Mouse (Mus musculus) thymus, postnatal 0 days (tissue): ENCODE data around the gene Kif2a. TPM values are rescaled to one million over a fixed set of nuclear protein-coding genes. Genes with fewer than 3 reads are reported as not detected.

Experiments
- DNase-seq: peaks from one replicate; pipeline ENCODE4 v3.0.0-alpha.2; 2015; ENCODE audit warnings: low spot score
- polyA plus RNA-seq: library from polyadenylated mRNA; unstranded; fragments of >200 nt; fragmentation: Nextera tagmentation; extraction: Ambion mirVana; gene quantifications from 2 replicates; pipeline ENCODE4 v1.2.1, GENCODE M21; 2015

Kif2a gene
- 26.9 and 35.4 TPM in 2 replicates for polyA plus RNA-seq

DNA sequence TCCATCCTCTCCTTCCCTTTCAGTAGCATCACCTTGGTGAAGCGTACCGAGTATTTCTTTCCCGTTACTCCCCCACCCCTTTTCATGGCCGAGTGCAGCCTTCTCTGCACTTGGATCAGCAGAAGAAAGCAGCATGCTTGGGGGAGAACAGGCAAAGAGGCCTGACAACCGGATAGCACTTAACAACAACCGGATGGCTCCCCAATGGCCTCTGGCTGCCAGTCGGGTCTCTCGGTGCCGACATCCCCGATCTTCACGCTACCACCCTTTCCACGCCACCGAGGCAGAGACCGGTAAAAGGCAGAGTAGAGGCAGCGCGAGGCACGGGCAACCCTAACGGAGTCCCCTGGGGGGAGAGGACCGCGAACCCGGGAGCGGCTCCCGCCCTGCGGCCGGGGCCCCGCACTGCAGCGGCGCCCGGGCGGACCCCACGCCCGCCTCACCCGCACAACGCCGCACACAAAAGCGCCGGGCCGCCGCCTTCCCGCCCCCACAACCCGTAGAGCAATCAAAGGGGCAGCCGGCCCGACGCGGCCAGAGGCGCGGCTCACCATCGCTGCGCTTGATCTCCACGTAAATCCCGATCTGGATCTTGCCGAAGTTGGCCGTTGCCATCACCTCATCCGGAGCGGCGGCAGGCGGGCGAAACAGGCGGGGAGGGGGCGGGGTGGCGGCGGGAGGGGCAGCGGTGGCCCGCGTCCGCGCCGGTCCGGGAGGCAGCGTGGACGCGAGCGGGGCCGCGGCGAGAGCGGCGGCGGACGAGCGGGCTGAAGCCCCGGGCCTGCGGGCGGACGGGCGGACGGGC, at the start of gene Kif2a:
TSS of gene Kif2a (minus strand) at position 666 of the 805 bp plus-strand sequence.
- DNase-seq = peak; percentile 62

- no peak for DNase-seq
These were observed 47.1 kb upstream of the Kif2a start for GRCm38 (mm10) chr13:107069061-107069460.

DNA sequence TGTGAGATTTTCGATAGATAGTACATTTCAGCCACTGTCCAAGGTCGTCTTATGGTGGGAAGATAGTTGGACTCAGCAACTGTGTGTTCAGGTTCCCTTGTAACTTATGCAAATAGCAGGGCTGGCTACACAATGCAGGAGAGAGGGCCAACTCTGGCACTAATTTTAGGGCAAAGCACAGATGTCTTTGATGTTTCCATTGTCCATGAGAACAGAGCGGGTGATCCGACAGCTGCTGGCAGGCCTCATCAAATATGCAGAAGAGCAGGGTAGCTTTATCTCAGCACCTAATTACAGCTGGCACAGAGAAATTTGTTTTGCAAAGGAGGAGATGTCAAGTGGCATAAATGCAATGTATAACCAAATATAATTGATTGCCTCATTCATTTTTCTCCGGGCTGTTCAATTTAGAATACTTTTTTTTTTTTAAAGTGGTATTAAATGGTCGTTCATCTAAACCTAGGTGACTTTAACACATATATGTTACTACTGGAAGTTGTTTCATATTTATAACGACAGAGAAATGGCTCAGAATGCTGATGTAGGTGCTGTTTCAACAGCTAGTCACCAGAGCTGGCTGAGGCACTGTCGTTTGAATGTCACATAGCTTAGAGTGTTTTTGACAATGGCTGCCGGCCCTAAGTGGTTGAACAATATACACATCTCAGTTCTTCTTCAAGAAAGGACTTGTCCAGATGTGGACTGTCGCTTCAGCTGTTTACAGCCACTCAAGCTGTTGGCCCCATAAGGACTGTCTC, 43.4 kb upstream of the Kif2a start:
- no peak for DNase-seq

GRCm38 (mm10) chr13:107064263-107064662, 42.3 kb upstream of the Kif2a start:
- DNase-seq = no peak

- no peak for DNase-seq
These were observed 41.3 kb upstream of the Kif2a start for GRCm38 (mm10) chr13:107063115-107063807.

- no peak for DNase-seq
These were observed 38.2 kb upstream of the Kif2a start for GRCm38 (mm10) chr13:107060098-107060497.

GRCm38 (mm10) chr13:107059460-107059859, 37.5 kb upstream of the Kif2a start:
- DNase-seq = peak; percentile 87

GRCm38 (mm10) chr13:107056318-107056717, 34.4 kb upstream of the Kif2a start:
- DNase-seq = peak; percentile 86

DNA sequence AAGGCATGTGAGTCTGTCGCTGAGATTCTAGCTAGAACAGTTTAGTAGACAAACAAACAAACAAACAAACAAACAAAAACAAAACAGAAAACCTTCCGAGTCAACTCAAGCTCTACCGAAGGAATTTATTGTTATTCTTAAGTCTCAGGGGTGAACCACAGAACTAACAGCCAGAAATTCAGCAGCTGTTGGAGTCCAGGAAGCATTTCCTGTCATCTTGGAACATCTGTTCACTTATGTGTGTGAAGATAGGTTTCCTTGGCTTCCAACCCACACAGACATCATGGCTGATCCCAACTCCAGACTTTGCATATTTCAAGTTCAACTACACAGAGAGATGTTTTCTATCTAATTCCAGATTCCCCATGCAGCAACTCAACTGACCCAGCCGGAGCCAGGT, 32.6 kb upstream of the Kif2a start:
- no peak for DNase-seq

- DNase-seq = no peak
These were observed 29.4 kb upstream of the Kif2a start for GRCm38 (mm10) chr13:107051342-107051741.

DNA sequence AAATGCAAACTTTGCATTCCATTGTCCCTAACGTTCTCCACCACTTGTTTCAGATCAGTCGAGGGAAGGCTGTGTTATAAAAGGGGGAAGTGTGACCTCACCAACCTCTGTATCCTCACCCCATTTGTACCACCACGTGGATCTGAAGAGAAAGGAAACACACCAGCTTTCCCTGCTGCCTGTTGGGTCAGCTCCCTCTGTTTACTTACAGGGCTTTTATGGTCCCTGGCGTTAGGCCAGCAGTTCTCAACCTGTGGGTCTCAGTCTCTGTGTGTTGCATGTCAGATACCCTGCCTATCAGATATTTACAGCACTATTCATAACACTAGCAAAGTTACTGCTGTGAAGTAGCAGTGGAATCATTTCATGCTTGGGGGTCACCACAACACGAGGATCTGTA, 22.3 kb upstream of the Kif2a start:
- no peak for DNase-seq

- no peak for DNase-seq
These were observed 20.6 kb upstream of the Kif2a start for GRCm38 (mm10) chr13:107042551-107042950.

- no peak for DNase-seq
These were observed 17.6 kb upstream of the Kif2a start for GRCm38 (mm10) chr13:107039493-107039892.

DNA sequence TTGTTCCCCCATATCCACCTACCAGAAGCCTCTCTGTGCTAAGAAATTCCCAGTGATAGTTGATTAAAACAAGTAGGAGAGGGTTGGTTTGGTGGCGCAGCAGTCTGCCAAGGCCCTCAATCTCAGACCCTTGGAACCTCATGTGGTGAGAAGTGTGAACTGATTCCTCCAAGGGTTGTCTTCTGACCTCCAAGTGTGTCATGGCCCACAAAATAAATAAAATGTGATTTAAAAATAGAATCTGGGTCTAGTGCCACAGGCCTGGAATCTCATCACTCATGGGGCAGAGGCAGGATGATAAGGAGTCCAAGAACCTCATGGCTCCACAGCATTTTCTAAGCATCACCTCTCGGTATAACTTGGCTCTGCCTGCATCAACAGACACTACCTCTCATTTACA, 16.4 kb upstream of the Kif2a start:
- DNase-seq = no peak

DNA sequence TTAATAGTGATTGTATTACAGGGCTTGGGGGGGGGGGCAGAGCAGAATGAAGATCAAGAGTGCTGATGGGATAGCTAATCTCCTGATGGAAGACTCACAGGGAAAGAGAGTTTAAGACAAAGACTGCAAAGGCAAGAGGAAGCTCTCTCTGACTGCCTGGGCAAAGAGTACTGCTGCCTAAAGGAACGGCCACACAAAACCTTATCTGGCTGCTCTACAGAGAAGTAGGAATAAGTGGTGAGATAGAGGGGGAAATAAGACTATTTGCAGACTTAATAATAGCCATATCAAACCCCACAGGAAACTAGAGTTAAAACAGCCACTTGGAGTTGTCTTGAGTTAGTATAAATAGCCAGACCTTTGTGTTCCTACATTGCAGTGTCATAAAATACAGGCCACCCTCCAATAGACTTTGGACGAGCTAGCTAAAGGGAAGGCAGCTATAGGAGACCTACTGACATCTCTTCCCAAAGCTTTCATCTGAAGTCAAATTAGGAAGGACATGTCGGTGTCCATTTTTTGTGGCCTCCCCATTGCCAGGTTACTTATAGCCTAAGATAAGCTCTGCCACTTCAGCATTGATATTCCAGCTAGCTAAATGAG, 13.7 kb upstream of the Kif2a start:
- DNase-seq = no peak

DNA sequence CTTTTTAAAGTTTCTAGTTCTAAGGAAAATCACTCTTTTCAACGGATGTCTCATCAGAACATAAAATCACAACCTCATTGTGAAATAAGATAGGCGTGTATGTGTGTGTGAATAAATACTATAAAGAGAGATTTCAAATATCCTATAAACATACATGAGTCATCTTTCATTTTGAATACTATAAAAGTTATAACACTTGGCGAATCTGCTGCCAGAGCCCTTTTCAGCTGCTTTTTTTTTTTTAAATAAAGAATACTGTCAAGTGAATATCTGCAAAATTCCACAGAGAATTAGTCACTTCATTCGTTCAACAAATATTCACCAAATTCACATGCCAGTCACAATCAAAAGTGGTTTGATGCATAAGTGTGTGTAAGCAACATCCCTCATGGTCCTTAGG, 13.2 kb upstream of the Kif2a start:
- no peak for DNase-seq

- DNase-seq = no peak
These were observed 12.3 kb upstream of the Kif2a start for GRCm38 (mm10) chr13:107034028-107034920.

DNA sequence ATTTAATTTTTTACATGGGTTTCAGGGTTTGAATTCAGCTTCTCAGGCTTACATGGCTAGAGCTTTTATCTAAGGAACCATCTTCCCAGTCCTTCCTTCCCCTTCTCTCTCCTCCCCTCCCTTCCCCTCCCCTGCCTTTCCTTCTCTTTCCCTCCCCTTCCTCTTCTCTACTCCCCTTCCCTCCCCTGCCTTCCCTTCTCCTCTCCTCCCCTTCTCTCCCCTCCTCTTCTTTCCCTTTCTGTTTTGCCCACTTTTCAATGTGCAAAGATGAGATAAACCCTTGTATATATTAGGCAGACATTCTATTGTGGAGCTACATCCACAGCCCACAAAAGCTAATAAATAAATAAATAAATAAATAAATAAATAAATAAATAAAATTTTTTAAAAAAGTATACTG, 9.3 kb upstream of the Kif2a start:
- no peak for DNase-seq

- DNase-seq = no peak
These were observed 5.3 kb upstream of the Kif2a start for GRCm38 (mm10) chr13:107027218-107027617.

GRCm38 (mm10) chr13:107025663-107026062, 3.7 kb upstream of the Kif2a start:
- DNase-seq = peak; percentile 30
